Mouse (Mus musculus): ENCODE measurements around the gene Cebpzos.

DNA sequence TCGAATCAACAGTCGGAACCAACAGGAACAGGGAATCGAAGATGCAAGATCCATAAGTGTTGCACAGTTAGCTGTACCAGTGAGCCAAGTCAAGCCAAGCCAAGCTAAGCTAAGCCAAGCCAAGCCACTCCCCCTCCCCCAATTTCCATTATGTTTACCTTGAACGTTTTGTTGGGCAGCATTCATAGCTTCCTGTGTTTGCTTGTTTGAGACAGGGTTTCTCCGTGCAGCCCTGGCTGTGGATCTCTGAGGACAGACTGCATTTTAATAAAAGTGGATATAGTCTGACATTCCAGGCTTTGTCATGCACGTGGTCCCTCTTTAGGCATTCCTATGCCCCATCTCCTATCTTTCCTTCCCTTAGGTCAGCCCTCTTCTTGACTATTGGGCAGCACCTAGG, 528 bp upstream of the Cebpzos start:
- no peak for TF ChIP-seq CTCF (IDR thresholded peaks at IDR 0.05; ENCODE audit: low read depth)
- no peak for TF ChIP-seq EP300 (optimal IDR thresholded peaks at IDR 0.05)
